Mouse (Mus musculus) megakaryocyte, adult 5-6 weeks (primary cell): ENCODE data around the gene Hacd4. TPM values are rescaled to one million over a fixed set of nuclear protein-coding genes. Genes with fewer than 3 reads are reported as not detected.

Experiments
- ATAC-seq: 2 replicates; pipeline ENCODE4 v1.8.0; 2016; ENCODE audit warnings: mild to moderate bottlenecking, inconsistent platforms; ENCODE audit not compliant: poor library complexity, severe bottlenecking
- total RNA-seq, 2 experiments: library from RNA; stranded (forward) in 1 of 2; stranded (reverse) in 1 of 2; fragments of 153-499, 151-499 nt in 1 of 2; fragments of 221-1000, 200-1000 nt in 1 of 2; gene quantifications; 2 replicates each; pipeline versions ENCODE4 v1.2.3 to v1.2.4; 2015 to 2017

Hacd4 gene
- total RNA-seq, 2 experiments from 2014 or later = 70.7 to 118 TPM

- no peak for ATAC-seq
Observed at GRCm38 (mm10) chr4:88436593-88437165, 2.0 kb downstream of the Hacd4 start.

- peak; percentile 95 for ATAC-seq
Observed at GRCm38 (mm10) chr4:88432412-88433024, 6.2 kb downstream of the Hacd4 start.

- ATAC-seq = no peak
Observed at GRCm38 (mm10) chr4:88427630-88428239, 11.0 kb downstream of the Hacd4 start.

- ATAC-seq = no peak
Observed at GRCm38 (mm10) chr4:88424563-88424962, 14.2 kb downstream of the Hacd4 start.

GRCm38 (mm10) chr4:88419378-88419777, 19.4 kb downstream of the Hacd4 start:
- peak; percentile 77 for ATAC-seq

DNA sequence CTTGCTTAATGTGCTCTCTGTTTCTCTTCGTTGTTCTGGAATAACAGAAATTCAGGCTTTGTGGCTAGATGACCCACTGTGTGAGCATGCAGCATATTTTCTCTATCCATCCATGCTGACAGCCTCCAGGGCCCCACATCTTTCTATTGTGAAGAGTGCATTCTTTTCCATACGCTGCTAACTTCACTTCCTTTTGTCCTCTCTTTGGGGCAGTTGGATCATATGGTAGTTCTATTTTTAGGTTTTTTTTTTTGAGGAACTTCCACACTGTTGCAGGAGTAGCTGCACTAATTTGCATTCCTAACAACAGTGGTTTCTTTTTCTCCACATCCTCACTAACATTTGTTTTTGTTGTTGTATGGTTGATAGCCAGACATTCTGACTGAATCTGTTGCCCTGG, 23.7 kb downstream of the Hacd4 start:
- peak; percentile 68 for ATAC-seq

- ATAC-seq = no peak; the same call in 1 of the 2 replicates
Observed at GRCm38 (mm10) chr4:88412331-88412730, 26.4 kb downstream of the Hacd4 start.

- ATAC-seq = no peak
Observed at GRCm38 (mm10) chr4:88409279-88409678, 29.4 kb downstream of the Hacd4 start.

DNA sequence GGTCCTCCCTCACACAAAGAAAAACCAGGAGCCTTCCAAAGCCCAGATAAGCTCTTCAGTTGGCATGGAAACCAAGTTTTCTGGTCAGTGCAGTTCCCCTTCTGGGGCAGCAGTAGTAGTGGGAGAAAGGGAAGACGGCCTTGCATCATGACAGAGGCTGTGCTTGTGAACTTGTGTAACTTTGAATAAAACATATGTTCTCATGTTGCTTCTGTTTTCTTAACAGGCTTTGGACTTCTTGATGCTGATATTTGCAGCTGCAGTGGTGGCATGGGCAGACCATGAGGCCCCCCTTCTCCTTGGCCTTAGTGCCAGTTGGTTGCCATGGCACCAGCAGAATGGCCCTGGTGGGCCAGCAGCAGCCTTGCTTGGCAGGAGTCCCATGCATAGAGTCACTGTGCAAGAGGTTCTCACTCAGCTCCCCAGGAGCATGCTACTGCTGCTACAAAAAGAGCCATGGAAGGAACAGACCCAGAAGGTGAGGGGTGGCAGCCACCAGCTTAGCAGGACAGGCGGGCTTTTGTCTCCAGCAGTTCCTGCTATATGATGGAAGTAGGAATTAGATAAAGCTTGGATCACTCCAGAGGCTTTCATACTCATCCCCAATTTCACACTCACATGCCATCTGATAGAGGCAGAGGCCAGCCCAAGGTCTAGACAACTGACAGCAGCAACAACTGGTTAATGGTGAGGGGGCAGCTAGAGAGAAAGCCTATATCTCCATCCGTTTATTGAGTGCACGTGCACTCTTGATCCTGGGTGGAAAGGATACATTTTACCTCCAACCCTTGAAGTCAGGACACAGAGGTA, 31.6 kb downstream of the Hacd4 start:
- peak; percentile 96 for ATAC-seq

DNA sequence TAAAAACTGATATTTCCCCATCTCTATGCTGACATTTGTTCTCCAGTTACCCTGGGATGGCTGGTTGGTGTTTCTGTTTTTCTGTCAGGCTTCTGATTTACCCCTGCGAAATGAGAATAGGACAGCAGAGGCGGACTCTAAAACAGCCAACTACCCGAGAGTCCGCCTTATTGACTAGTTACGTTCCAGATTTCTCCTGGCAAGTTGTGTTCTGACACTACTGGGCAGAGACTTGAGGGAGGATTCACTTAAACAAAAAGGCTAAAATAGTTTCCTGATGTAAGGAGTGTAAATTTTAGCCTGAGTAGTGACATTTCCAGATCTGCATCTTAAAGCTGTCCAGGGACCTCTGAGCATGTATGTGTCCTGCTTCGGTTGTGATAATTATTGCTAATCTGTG, 35.8 kb downstream of the Hacd4 start:
- ATAC-seq = no peak

- ATAC-seq = no peak
Observed at GRCm38 (mm10) chr4:88400992-88401313, 37.8 kb downstream of the Hacd4 start.

- ATAC-seq = no peak
Observed at GRCm38 (mm10) chr4:88400302-88400991, 38.3 kb downstream of the Hacd4 start.

- no peak for ATAC-seq
Observed at GRCm38 (mm10) chr4:88396995-88397521, 41.7 kb downstream of the Hacd4 start.

GRCm38 (mm10) chr4:88395717-88396116, 43.0 kb downstream of the Hacd4 start:
- peak; percentile 93 for ATAC-seq

DNA sequence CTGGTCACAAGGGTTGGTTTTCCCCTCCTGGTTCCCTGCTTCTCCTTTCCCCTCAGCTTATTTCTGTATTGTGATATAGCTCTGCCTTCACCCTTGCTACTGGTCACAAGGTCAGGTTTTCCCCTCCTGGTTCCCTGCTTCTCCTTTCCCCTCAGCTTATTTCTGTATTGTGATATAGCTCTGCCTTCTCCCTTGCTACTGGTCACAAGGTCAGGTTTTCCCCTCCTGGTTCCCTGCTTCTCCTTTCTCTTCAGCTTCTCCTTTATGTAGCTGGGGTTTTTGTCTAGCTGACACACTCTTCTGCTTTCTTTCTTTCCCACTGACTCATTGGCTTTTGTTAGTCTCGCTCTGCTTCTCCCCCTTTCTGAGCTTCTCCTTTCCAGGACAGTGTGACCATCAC, 48.1 kb downstream of the Hacd4 start:
- ATAC-seq = peak; percentile 58

DNA sequence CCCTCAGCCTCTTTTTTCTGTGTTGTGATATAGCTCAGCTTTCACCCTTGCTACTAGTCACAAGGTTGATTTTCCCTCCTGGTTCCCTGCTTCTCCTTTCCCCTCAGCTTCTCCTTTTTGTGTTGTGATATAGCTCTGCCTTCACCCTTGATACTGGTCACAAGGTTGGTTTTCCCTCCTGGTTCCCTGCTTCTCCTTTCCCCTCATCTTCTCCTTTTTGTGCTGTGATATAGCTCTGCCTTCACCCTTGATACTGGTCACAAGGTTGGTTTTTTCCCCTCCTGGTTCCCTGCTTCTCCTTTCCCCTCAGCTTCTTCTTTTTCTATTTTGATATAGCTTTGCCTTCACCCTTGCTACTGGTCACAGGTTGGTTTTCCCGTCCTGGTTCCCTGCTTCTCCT, 48.7 kb downstream of the Hacd4 start:
- ATAC-seq = peak; percentile 48

DNA sequence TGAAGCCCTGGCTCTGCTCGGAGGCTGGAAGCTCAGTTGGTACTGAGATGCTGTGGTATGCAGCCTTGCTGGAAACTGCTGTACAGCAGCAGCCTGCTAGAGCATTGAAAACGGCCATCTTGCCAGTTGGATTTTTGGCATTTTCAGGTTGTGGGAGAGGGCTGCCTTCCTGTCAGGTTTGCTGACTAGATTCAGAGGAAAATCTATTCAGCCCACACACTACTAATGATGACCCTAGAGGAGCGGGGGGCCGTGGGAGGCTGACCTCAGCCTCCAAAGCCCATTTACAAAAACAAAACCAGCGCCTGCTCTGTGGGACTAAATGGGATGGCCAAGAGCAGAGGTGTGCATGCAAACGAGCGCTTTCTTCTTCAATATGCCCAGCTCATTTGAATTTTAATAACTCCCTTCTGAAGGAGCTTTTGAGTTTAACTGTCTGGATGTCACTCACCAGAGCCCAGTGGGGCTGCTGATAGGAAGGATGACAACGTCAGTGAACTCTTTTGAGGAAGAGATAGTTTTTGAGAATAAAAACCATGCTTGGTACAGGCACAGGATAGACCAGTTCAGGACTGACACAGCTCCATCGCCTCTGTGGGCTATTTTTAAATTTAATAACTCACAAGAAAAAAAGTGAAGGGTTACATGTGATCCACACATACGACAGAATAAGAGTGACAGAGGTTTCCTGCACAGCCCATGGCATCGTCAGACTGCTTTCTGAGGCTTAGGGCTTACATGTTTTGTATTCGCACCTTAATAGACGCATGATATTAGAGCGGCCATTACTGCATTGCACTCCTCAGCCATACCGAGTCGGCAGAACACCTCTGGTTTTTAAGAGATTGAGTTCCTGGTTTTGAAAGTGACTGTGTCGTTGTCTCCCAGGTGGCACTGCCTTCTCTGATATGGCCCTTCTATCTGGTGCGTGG, 66.2 kb downstream of the Hacd4 start:
- ATAC-seq = no peak

GRCm38 (mm10) chr4:88370819-88371218, 67.9 kb downstream of the Hacd4 start:
- ATAC-seq = no peak

- no peak for ATAC-seq
Observed at GRCm38 (mm10) chr4:88369951-88370350, 68.8 kb downstream of the Hacd4 start.

DNA sequence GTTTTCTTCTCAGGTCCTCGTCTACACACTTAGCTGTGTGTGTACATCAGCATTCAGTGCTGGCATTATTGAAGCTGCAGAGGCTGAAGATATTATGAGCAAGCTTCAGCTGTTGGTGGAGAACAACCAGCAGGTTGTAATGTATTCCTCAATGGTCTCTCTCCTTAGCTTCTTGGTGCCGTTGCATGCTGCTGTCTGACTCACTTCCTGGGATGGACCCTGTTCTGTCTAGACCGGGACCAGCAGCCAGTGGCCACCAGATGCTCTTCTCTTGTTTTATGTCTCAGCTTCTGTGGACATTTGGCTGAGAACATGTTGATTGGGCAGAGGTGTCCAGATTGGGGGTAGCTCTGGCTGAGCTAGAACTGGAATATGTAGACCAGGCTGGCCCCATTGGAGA, 81.3 kb downstream of the Hacd4 start:
- no peak for ATAC-seq
